Mouse (Mus musculus) stomach, postnatal 0 days (tissue): ENCODE data around the gene Dok3. TPM values are rescaled to one million over a fixed set of nuclear protein-coding genes. Genes with fewer than 3 reads are reported as not detected.
A peak's percentile ranks its signal among the peaks of the same experiment; 100 is the strongest.

ENCODE experiments used
- ATAC-seq: fragments of 200-750 bp; cut with Nextera tagmentation; 2 replicates; pipeline ENCODE4 v1.8.0; 2017; ENCODE audit not compliant: low FRiP score, low TSS enrichment
- DNase-seq: peaks from one replicate; pipeline ENCODE4 v3.0.0-alpha.2; 2016; ENCODE audit warnings: low spot score
- H3K27ac ChIP-seq: fragments of 300-500 bp; sonication (generic); replicated peaks from 2 replicates; pipeline ENCODE4 v1.5.1; 2014; ENCODE audit warnings: mild to moderate bottlenecking, control low read depth
- H3K27me3 ChIP-seq: fragments of 300-500 bp; sonication (generic); 2 replicates; pipeline ENCODE4 v1.6.1; 2014; ENCODE audit warnings: low read length; ENCODE audit not compliant: control insufficient read depth, insufficient read depth
- H3K36me3 ChIP-seq: fragments of 300-500 bp; sonication (generic); 2 replicates; pipeline ENCODE4 v1.6.1; 2014; ENCODE audit warnings: low read length, mixed read lengths; ENCODE audit not compliant: control insufficient read depth, insufficient read depth
- H3K4me1 ChIP-seq: fragments of 300-500 bp; sonication (generic); replicated peaks from 2 replicates; pipeline ENCODE4 v1.6.1; 2014; ENCODE audit warnings: antibody characterized with exemption; ENCODE audit not compliant: control insufficient read depth, insufficient read depth
- H3K4me2 ChIP-seq: fragments of 300-500 bp; sonication (generic); replicated peaks from 2 replicates; pipeline ENCODE4 v1.6.1; 2014; ENCODE audit warnings: low read depth, mild to moderate bottlenecking, control low read depth, moderate library complexity
- H3K4me3 ChIP-seq: fragments of 300-500 bp; sonication (generic); 2 replicates; pipeline ENCODE4 v1.5.1; 2014; ENCODE audit warnings: low read depth, low read length, control low read depth
- H3K9ac ChIP-seq: fragments of 300-500 bp; sonication (generic); 2 replicates; pipeline ENCODE4 v1.6.1; 2014; ENCODE audit warnings: mild to moderate bottlenecking, low read length, control low read depth, mixed read lengths
- H3K9me3 ChIP-seq: fragments of 300-500 bp; sonication (generic); 2 replicates; pipeline ENCODE4 v1.6.1; 2016; ENCODE audit warnings: low read length; ENCODE audit not compliant: control insufficient read depth
- CTCF ChIP-seq: IDR thresholded peaks from 2 replicates; pipeline ENCODE4 v1.5.1; 2016; ENCODE audit warnings: antibody characterized with exemption, low read depth, mild to moderate bottlenecking, moderate library complexity
- EP300 ChIP-seq: optimal IDR thresholded peaks from 2 replicates; pipeline ENCODE3; 2016; ENCODE audit warnings: antibody characterized with exemption
- WGBS: fragments of 180-500 bp; shearing (Covaris S2); extraction: QIAGEN DNeasy Blood & Tissue Kit; methylation state at CpG from one replicate; pipeline ENCODE4 v1.1.7; 2014; 5-methylcytosine and 5-hydroxymethylcytosine counted together
- microRNA-seq: library from miRNA; unstranded; fragments of <30 nt; microRNA quantifications from one replicate; pipeline ENCODE4, GENCODE M21; 2016
- polyA plus RNA-seq: library from polyadenylated mRNA; unstranded; fragments of >200 nt; fragmentation: Nextera tagmentation; extraction: Ambion mirVana; gene quantifications from 2 replicates; pipeline ENCODE4 v1.2.1, GENCODE M21; 2015

Dok3 gene
- polyA plus RNA-seq, 1 experiment from 2014 or later, result 1.3 TPM

GRCm38 (mm10) chr13:55477492-55477891 is 51.6 kb downstream of the Dok3 start:
- DNase-seq, result no peak
- Histone ChIP-seq H3K9ac (no peak overlapping the region), H3K9me3 (no peaks in the 10 kb centered on the region), H3K36me3 (peaks cover 2% of the 10 kb centered on the region; the same call in 1 of the 2 replicates), H3K4me3 (no peak overlapping the region), H3K27me3 (no peaks in the 10 kb centered on the region), H3K27ac (no peak overlapping the region), H3K4me1 (no peaks in the 10 kb centered on the region), H3K4me2 (no peak overlapping the region)
- TF ChIP-seq CTCF, result peak; percentile 10; the same call in 1 of the 2 replicates
- no peak for TF ChIP-seq EP300
- no peak for ATAC-seq
- 62% methylated on average over 16 of the region's 16 CpGs for WGBS

GRCm38 (mm10) chr13:55476256-55476655 is 52.8 kb downstream of the Dok3 start:
- DNase-seq, result no peak
- H3K27ac ChIP-seq, result no peak overlapping the region
- H3K36me3 ChIP-seq, result peaks cover 2% of the 10 kb centered on the region; the same call in 1 of the 2 replicates
- TF ChIP-seq EP300 (no peak), CTCF (no peak)
- no peak for ATAC-seq
- no peak overlapping the region for H3K4me3 ChIP-seq
- no peaks in the 10 kb centered on the region for H3K9me3 ChIP-seq
- H3K4me2 ChIP-seq, result no peak overlapping the region
- WGBS, result 85% methylated on average over 8 of the region's 8 CpGs
- no peaks in the 10 kb centered on the region for H3K4me1 ChIP-seq
- H3K27me3 ChIP-seq, result no peaks in the 10 kb centered on the region
- H3K9ac ChIP-seq, result no peak overlapping the region

- Histone ChIP-seq H3K27ac (no peak overlapping the region), H3K9ac (no peak overlapping the region), H3K27me3 (no peaks in the 10 kb centered on the region), H3K4me1 (no peaks in the 10 kb centered on the region), H3K4me2 (no peak overlapping the region), H3K9me3 (no peaks in the 10 kb centered on the region), H3K4me3 (no peak overlapping the region), H3K36me3 (peaks cover 2% of the 10 kb centered on the region; the same call in 1 of the 2 replicates)
- no peak for DNase-seq
- no peak for ATAC-seq
- WGBS, result 86% methylated on average over 5 of the region's 5 CpGs
- TF ChIP-seq CTCF (no peak), EP300 (no peak)
These were observed 53.3 kb downstream of the Dok3 start for GRCm38 (mm10) chr13:55475750-55476149.

GRCm38 (mm10) chr13:55474621-55475069 is 54.5 kb downstream of the Dok3 start:
- H3K9ac ChIP-seq, result no peak overlapping the region
- H3K27ac ChIP-seq, result no peak overlapping the region
- DNase-seq (no peak), ATAC-seq (no peak)
- H3K27me3 ChIP-seq, result no peaks in the 10 kb centered on the region
- TF ChIP-seq EP300 (no peak), CTCF (no peak)
- no peaks in the 10 kb centered on the region for H3K4me1 ChIP-seq
- H3K9me3 ChIP-seq, result no peaks in the 10 kb centered on the region
- WGBS, result 42% methylated on average over 5 of the region's 5 CpGs
- peaks cover 2% of the 10 kb centered on the region; the same call in 1 of the 2 replicates for H3K36me3 ChIP-seq
- H3K4me2 ChIP-seq, result no peak overlapping the region
- no peak overlapping the region for H3K4me3 ChIP-seq

- Histone ChIP-seq H3K4me2 (no peak overlapping the region), H3K4me3 (no peak overlapping the region), H3K9me3 (no peaks in the 10 kb centered on the region), H3K9ac (no peak overlapping the region), H3K27ac (no peak overlapping the region), H3K4me1 (no peaks in the 10 kb centered on the region), H3K36me3 (peaks cover 2% of the 10 kb centered on the region; the same call in 1 of the 2 replicates), H3K27me3 (no peaks in the 10 kb centered on the region)
- DNase-seq, result no peak
- WGBS, result 71% methylated on average over 11 of the region's 11 CpGs
- ATAC-seq, result no peak
- TF ChIP-seq EP300 (no peak), CTCF (peak; percentile 18; the same call in 1 of the 2 replicates)
These were observed 55.1 kb downstream of the Dok3 start for GRCm38 (mm10) chr13:55473961-55474360.

Small RNAs within 50 kb of the gene (microRNA-seq; reads per million reads assigned to microRNA genes)
- gene Mir6944, result 5.5 reads per million, percentile 9 among the genes with 10 or more reads in this experiment
- gene Mir6945, result 2.9 reads per million

Other genes with a start within 250 kb of the Dok3 start
- gene Prelid1, start 208.8 kb downstream of the Dok3 start, polyA plus RNA-seq, result 350 and 354 TPM in 2 replicates
- gene Rab24, start 207.3 kb downstream of the Dok3 start, polyA plus RNA-seq, result 79.7 and 85.3 TPM in 2 replicates
- 9.7 and 12.4 TPM in 2 replicates for gene Mxd3, start 199.5 kb downstream of the Dok3 start, polyA plus RNA-seq
- 73.7 and 76.5 TPM in 2 replicates for gene Lman2, start 166.5 kb downstream of the Dok3 start, polyA plus RNA-seq
- 0.51 and 0.73 TPM in 2 replicates for gene Rgs14, start 159.6 kb downstream of the Dok3 start, polyA plus RNA-seq
- not detected in 2 replicates for gene Slc34a1, start 131.1 kb downstream of the Dok3 start, polyA plus RNA-seq
- gene Pfn3, start 114.1 kb downstream of the Dok3 start, polyA plus RNA-seq, result not detected in 2 replicates
- 0.41 and 0.68 TPM in 2 replicates for gene F12, start 102.5 kb downstream of the Dok3 start, polyA plus RNA-seq
- gene Grk6, start 84.2 kb downstream of the Dok3 start, polyA plus RNA-seq, result 17.7 and 19.0 TPM in 2 replicates
- 0.13 and 0.28 TPM in 2 replicates for gene Prr7, start 65.0 kb downstream of the Dok3 start, polyA plus RNA-seq
- gene Dbn1, start 41.2 kb downstream of the Dok3 start, polyA plus RNA-seq, result 39.3 and 40.4 TPM in 2 replicates
- 174 and 193 TPM in 2 replicates for gene Pdlim7, start 15.6 kb downstream of the Dok3 start, polyA plus RNA-seq
- gene Ddx41, start 7.4 kb upstream of the Dok3 start, polyA plus RNA-seq, result 24.2 and 25.6 TPM in 2 replicates
- gene Fam193b, start 41.8 kb upstream of the Dok3 start, polyA plus RNA-seq, result 10.2 and 11.1 TPM in 2 replicates
- gene Tmed9, start 44.4 kb upstream of the Dok3 start, polyA plus RNA-seq, result 123 and 136 TPM in 2 replicates
- 15.9 and 16.0 TPM in 2 replicates for gene B4galt7, start 70.6 kb upstream of the Dok3 start, polyA plus RNA-seq
- 32.0 and 33.0 TPM in 2 replicates for gene Caml, start 93.7 kb upstream of the Dok3 start, polyA plus RNA-seq
- 14.9 and 15.2 TPM in 2 replicates for gene Ddx46, start 105.7 kb upstream of the Dok3 start, polyA plus RNA-seq
- gene B230219D22Rik, start 163.8 kb upstream of the Dok3 start, polyA plus RNA-seq, result 25.4 and 26.1 TPM in 2 replicates
- gene Txndc15, start 185.4 kb upstream of the Dok3 start, polyA plus RNA-seq, result 62.8 and 63.6 TPM in 2 replicates
- gene Pcbd2, start 198.1 kb upstream of the Dok3 start, polyA plus RNA-seq, result 71.2 and 73.9 TPM in 2 replicates